Mouse (Mus musculus) layer of hippocampus, adult 9-11 months (tissue): Measurements from ENCODE around the gene Olfr747.
"Not testable (repeated sequence)": the region's sequence is repeated elsewhere in the genome, so short reads cannot be mapped to it uniquely, and the experiment has no call there.

Experiments used
- DNase-seq: peaks from one replicate; pipeline ENCODE4 v3.0.0; 2022

Olfr747 gene

GRCm38 (mm10) chr14:50693106-50693505, at the start of gene Olfr747:
Gene Olfr747 (minus strand): TSS chr14:50693206.
- DNase-seq: no peak

- no peak for DNase-seq
Measured at GRCm38 (mm10) chr14:50741584-50741983, 48.6 kb upstream of the Olfr747 start.

GRCm38 (mm10) chr14:50740334-50740733, 47.3 kb upstream of the Olfr747 start:
- no peak for DNase-seq

GRCm38 (mm10) chr14:50722371-50722770, 29.4 kb upstream of the Olfr747 start:
- not testable (repeated sequence) for DNase-seq

- DNase-seq: not testable (repeated sequence)
Measured at GRCm38 (mm10) chr14:50719875-50720274, 26.9 kb upstream of the Olfr747 start.

GRCm38 (mm10) chr14:50707073-50707472, 14.1 kb upstream of the Olfr747 start, which contains the start of gene Olfr748:
Gene Olfr748 (plus strand): TSS chr14:50707373.
- DNase-seq: no peak

- no peak for DNase-seq
Measured at GRCm38 (mm10) chr14:50646783-50647182, 46.2 kb downstream of the Olfr747 start, which contains the start of gene Olfr746. Gene Olfr746 (plus strand): TSS chr14:50647083.

- DNase-seq: no peak
Measured at GRCm38 (mm10) chr14:50639088-50639487, 53.9 kb downstream of the Olfr747 start, which contains the start of gene Olfr745. Gene Olfr745 (plus strand): TSS chr14:50639388.
